Comparison of ENCODE assay signal across 9 mouse cellular contexts in the genomic region with DNA sequence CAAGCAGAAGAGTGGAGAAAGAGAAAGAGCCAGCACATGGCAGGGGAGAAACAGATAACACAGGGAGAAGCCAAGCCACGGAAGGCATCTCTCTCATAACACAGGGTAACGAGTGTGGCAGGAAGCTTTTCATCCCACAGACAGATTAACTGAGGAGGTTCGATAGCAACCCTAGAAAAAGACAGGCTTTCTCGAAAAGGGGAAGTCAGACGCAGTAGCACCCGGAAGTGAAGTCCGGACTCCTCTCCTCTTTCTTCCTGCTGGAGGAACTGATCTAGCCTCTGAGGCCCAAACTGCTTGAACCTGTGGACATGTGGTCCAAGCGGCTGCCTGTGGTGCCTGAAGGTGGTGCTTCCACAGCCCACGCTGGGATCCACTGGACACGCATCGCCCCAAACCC. TPM values are rescaled to one million over a fixed set of nuclear protein-coding genes. Genes with fewer than 3 reads are reported as not detected.
DNase-seq lines count a peak whose midpoint lies in the region; ATAC-seq and TF ChIP-seq lines count a peak whose summit lies in the region.
"Had no signal": no experiment of that assay in that cellular context is flagged by ENCODE, and none has a peak within 500 bp of the region (broad histone marks: within the 10 kb centered on the region; RNA-seq: fewer than 3 reads in every experiment).

No protein-coding gene starts in this region.

- H3K36me3 ChIP-seq in thymus, adult 2 months (ENCODE audit: control insufficient read depth, insufficient read depth, low read length) = no peaks in the 10 kb centered on the region

- ATAC-seq in common myeloid progenitor, adult 5-6 weeks (replicated peaks; ENCODE audit: low read depth, poor library complexity, severe bottlenecking) = peak; percentile 67
- ATAC-seq in megakaryocyte, adult 5-6 weeks (ENCODE audit: poor library complexity, severe bottlenecking) = peak; percentile 53

- 6% methylated on average over 11 of the region's 11 CpGs for WGBS in thymus, adult 2 months

- H3K27me3 ChIP-seq in thymus, adult 2 months (ENCODE audit: control insufficient read depth, insufficient read depth, low read length) = no peaks in the 10 kb centered on the region

- peak; percentile 11 for DNase-seq in kidney, adult 9 months
- DNase-seq in kidney, adult 18-20 months = no peak
- DNase-seq in thymus, adult 2 months = peak; percentile 64
- no peak for DNase-seq in kidney, postnatal 25 days
- DNase-seq in kidney, postnatal 36 days = no peak
- DNase-seq in embryo, embryonic 11 days = no peak

- H3K27ac ChIP-seq in thymus, adult 2 months (ENCODE audit: control insufficient read depth, insufficient read depth, low read length) = peak overlapping the region; percentile 99

- peak; percentile 27; the same call in 1 of the 2 replicates for TF ChIP-seq CTCF in thymus, adult 2 months (IDR thresholded peaks at IDR 0.05; ENCODE audit: borderline replicate concordance, control insufficient read depth, extremely low read depth, insufficient read depth, low read length, poor library complexity)

- peak overlapping the region; percentile 55 for H3K4me3 ChIP-seq in thymus, adult 2 months (ENCODE audit: control insufficient read depth, insufficient read depth, low read length)

- TF ChIP-seq POLR2A in thymus, adult 2 months (IDR thresholded peaks at IDR 0.05; ENCODE audit: control insufficient read depth, extremely low read depth, insufficient read depth, low read length, poor library complexity) = peak; percentile 34; the same call in 1 of the 2 replicates

- peaks cover 34% of the 10 kb centered on the region for H3K4me1 ChIP-seq in thymus, adult 2 months (replicated peaks; ENCODE audit: control insufficient read depth, insufficient read depth, low read length)

RNA-seq across cellular contexts. Expression of gene Kcnip1, which starts 15.3 kb away (rescaled TPM):
- not detected in 2 replicates for total RNA-seq in common myeloid progenitor, adult 5-6 weeks (2017)
- total RNA-seq in megakaryocyte, adult 5-6 weeks (2015) = 0.09 TPM in 1 of 2 replicates, not detected in the other
- total RNA-seq in megakaryocyte, adult 5-6 weeks (2017) = 0.18 TPM in 1 of 2 replicates, not detected in the other
- 0.12 and 0.13 TPM in 2 replicates for polyA plus RNA-seq in thymus, adult 2 months (2012; rRNA removed)
- total RNA-seq: gastrocnemius, adult 8-10 months had no signal

RNA-seq across cellular contexts. Expression of gene Lcp2, which starts 38.5 kb away (rescaled TPM):
- 19.9 and 32.6 TPM in 2 replicates for total RNA-seq in common myeloid progenitor, adult 5-6 weeks (2017)
- total RNA-seq in megakaryocyte, adult 5-6 weeks (2015) = 205 and 221 TPM in 2 replicates
- 94.8 and 109 TPM in 2 replicates for total RNA-seq in megakaryocyte, adult 5-6 weeks (2017)
- 153 TPM in 2 replicates for polyA plus RNA-seq in thymus, adult 2 months (2012; rRNA removed)

RNA-seq across cellular contexts. Expression of gene Kcnmb1, which starts 45.4 kb away (rescaled TPM):
- total RNA-seq in common myeloid progenitor, adult 5-6 weeks (2017) = not detected in 2 replicates
- not detected in 2 replicates for total RNA-seq in megakaryocyte, adult 5-6 weeks (2015)
- total RNA-seq in megakaryocyte, adult 5-6 weeks (2017) = not detected in 2 replicates
- 0.45 and 0.50 TPM in 2 replicates for polyA plus RNA-seq in thymus, adult 2 months (2012; rRNA removed)

Comparison
In these comparisons a context has a peak if more than half of its experiments do, and no peak if none do; other contexts are left out.
1. DNase-seq: peak in kidney, adult 9 months (single experiment) and thymus, adult 2 months (single experiment); none in kidney, adult 18-20 months (single experiment), kidney, postnatal 25 days (0 of 2), kidney, postnatal 36 days (0 of 2) and embryo, embryonic 11 days (single experiment).